Mouse (Mus musculus) heart, embryonic 15.5 days (tissue): ENCODE measurements around the gene Fezf2. TPM values are rescaled to one million over a fixed set of nuclear protein-coding genes. Genes with fewer than 3 reads are reported as not detected.
A peak's percentile ranks its signal among the peaks of the same experiment; 100 is the strongest.

Experiments
- ATAC-seq: fragments of 200-750 bp; cut with Nextera tagmentation; replicated peaks from 2 replicates; pipeline ENCODE4 v1.8.0; 2017; ENCODE audit warnings: low read depth, moderate TSS enrichment; ENCODE audit not compliant: insufficient number of reproducible peaks, insufficient read depth, low FRiP score
- H3K27ac ChIP-seq: fragments of 300-500 bp; sonication (generic); 2 replicates; pipeline ENCODE4 v1.5.1; 2015; ENCODE audit warnings: mild to moderate bottlenecking, inconsistent platforms
- H3K27me3 ChIP-seq: fragments of 300-500 bp; sonication (generic); 2 replicates; pipeline ENCODE4 v1.6.1; 2015; ENCODE audit warnings: inconsistent platforms
- H3K36me3 ChIP-seq: fragments of 300-500 bp; sonication (generic); 2 replicates; pipeline ENCODE4 v1.6.1; 2015; ENCODE audit warnings: mild to moderate bottlenecking, inconsistent platforms
- H3K4me1 ChIP-seq: fragments of 300-500 bp; sonication (generic); replicated peaks from 2 replicates; pipeline ENCODE4 v1.6.1; 2015; ENCODE audit warnings: inconsistent platforms
- H3K4me2 ChIP-seq: fragments of 300-500 bp; sonication (generic); 2 replicates; pipeline ENCODE4 v1.6.1; 2015; ENCODE audit warnings: inconsistent platforms, mild to moderate bottlenecking, moderate library complexity
- H3K4me3 ChIP-seq: fragments of 300-500 bp; sonication (generic); 2 replicates; pipeline ENCODE4 v1.5.1; 2015; ENCODE audit warnings: mild to moderate bottlenecking, inconsistent platforms
- H3K9ac ChIP-seq: fragments of 300-500 bp; sonication (generic); 2 replicates; pipeline ENCODE4 v1.6.1; 2015; ENCODE audit warnings: mild to moderate bottlenecking, inconsistent platforms
- H3K9me3 ChIP-seq: fragments of 300-500 bp; sonication (generic); replicated peaks from 2 replicates; pipeline ENCODE4 v1.6.1; 2016; ENCODE audit warnings: inconsistent platforms
- WGBS: fragments of 180-500 bp; shearing (Covaris S2); methylation state at CpG from one replicate; pipeline ENCODE4 v1.1.7; 2015; ENCODE audit warnings: mixed read lengths; 5-methylcytosine and 5-hydroxymethylcytosine counted together
- polyA plus RNA-seq: library from polyadenylated mRNA; unstranded; fragments of >200 nt; fragmentation: Nextera tagmentation; extraction: Ambion mirVana; gene quantifications from 2 replicates; pipeline ENCODE4 v1.2.1, GENCODE M21; 2015

Fezf2 gene
- polyA plus RNA-seq, result 0.09 and 0.20 TPM in 2 replicates

DNA sequence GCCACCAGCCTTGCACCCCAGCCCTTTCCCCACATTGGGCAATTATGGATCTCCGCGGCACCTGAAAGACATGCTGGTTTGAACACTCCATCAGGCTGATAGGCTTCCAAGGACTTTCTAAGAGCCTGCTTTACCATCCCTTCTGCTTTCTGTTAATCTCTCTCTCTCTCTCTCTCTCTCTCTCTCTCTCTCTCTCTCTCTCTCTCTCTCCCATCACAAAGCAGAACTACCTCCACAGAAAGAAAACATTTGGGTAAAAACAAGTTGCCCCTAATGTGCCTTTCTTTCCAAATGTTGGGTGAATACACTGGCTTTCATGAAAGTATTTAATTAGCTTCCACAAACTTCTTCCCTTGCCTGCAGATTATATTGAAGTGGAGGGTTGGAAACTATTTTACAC is at the start of gene Fezf2:
TSS of gene Fezf2 (minus strand) at position 101 of the 400 bp plus-strand sequence.
- Histone ChIP-seq H3K4me1 (peaks cover 28% of the 10 kb centered on the region), H3K9ac (no peak within 1 kb of the TSS), H3K4me3 (peak within 1 kb of the TSS; percentile 43), H3K27me3 (peaks cover 98% of the 10 kb centered on the region), H3K36me3 (no peaks in the 10 kb centered on the region), H3K27ac (no peak within 1 kb of the TSS), H3K4me2 (peak within 1 kb of the TSS; percentile 62; the same call in 1 of the 2 replicates), H3K9me3 (no peaks in the 10 kb centered on the region)
- ATAC-seq, result no peak
- WGBS, result 4% methylated on average over 2 of the region's 2 CpGs

DNA sequence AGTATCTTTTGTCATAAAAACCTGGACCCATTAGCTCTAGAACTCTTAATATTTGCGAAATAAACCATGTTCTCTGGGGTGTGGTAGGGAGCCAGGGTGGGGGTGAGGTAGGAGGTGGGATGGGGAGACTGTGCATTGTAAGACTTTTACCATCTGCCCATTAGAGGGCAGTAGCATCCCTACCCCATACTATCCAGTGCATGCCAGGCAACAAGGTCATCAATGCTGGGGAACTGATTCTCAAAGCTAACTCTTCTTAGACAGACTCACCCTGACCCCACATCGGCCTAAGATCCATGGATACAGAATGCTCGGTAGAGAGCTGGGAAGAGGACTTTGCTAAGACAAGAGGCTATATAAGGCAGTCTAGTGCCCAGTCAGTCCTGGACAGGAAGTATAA is 49.6 kb upstream of the Fezf2 start:
- Histone ChIP-seq H3K27ac (no peak overlapping the region), H3K4me2 (no peak overlapping the region), H3K4me1 (no peaks in the 10 kb centered on the region), H3K27me3 (no peaks in the 10 kb centered on the region), H3K9me3 (no peaks in the 10 kb centered on the region), H3K9ac (no peak overlapping the region), H3K4me3 (no peak overlapping the region), H3K36me3 (no peaks in the 10 kb centered on the region)
- no peak for ATAC-seq
- WGBS, result 62% methylated on average over 3 of the region's 3 CpGs

DNA sequence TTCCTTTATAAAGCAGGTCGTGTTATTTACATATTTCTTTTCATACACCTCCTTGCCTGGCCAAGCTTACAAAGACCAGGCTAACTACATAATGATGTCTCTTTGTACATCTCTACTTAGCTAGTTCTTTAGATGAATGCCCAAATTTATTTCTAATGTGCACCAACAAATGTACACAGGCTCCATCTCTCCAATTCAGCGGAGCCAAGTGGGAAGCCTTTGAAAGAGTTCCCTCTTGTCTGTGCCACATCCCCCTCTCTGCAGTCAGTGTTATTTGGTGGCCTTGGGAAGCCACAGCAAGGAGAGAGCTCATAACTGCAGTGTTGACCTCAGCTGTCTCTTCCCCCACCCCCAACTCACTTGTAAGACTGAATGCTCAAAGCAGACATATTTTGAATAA is 46.3 kb upstream of the Fezf2 start:
- no peak overlapping the region for H3K4me2 ChIP-seq
- no peak overlapping the region for H3K27ac ChIP-seq
- H3K27me3 ChIP-seq, result no peaks in the 10 kb centered on the region
- no peaks in the 10 kb centered on the region for H3K4me1 ChIP-seq
- WGBS, result 63% methylated on average over 2 of the region's 2 CpGs
- ATAC-seq, result no peak
- no peaks in the 10 kb centered on the region for H3K9me3 ChIP-seq
- no peaks in the 10 kb centered on the region for H3K36me3 ChIP-seq
- H3K9ac ChIP-seq, result no peak overlapping the region
- no peak overlapping the region for H3K4me3 ChIP-seq

DNA sequence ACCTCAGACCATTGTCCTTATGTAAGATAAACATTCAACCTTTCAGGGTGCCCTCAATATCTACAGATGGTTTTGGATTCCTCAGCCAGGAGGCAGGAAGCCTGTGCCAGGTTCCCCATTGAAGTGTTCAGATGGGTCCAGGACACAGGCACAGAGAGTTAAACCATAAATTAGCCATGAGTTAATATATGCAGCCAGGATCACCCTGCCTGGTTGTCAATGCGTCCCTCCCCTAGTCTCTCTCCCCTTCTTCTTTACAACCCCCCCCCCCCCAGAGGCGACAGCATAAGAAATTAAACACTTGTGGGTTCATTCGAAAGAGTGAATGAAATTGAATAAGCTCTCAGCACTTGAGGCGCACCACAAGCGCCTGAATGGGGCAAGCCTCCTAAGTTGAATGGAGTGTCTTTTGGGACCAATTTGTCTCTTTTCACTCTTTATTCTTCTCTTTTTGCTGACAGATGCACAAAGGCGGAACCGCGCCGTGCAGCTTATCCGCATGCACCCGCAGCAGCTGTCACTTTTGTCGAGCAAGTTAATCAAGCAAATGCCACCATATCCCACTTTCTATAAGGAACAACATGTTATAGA is 45.4 kb upstream of the Fezf2 start:
- WGBS, result 70% methylated on average over 12 of the region's 12 CpGs
- Histone ChIP-seq H3K27me3 (peaks cover 1% of the 10 kb centered on the region; the same call in 1 of the 2 replicates), H3K9me3 (no peaks in the 10 kb centered on the region), H3K4me2 (no peak overlapping the region), H3K9ac (no peak overlapping the region), H3K36me3 (no peaks in the 10 kb centered on the region), H3K4me1 (no peaks in the 10 kb centered on the region), H3K27ac (no peak overlapping the region), H3K4me3 (no peak overlapping the region)
- no peak for ATAC-seq

DNA sequence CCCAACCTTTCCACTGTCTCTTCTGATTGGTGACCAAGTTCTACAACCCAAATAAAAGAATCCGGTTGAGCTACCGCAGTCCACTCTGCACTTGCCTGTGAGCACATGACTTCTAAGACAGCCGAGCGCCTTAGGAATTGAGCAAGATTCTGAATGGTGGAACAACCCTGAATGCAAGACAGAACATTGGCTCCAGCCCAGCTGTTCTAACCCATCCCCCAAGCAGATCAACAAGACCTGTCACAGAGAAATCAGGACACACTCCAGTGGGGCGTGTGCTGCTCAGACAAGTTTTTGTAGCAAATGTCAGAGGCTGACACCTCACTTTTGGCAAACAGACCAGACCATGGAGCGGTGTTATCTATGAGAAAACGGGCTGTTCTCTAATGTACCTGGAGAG is 43.2 kb upstream of the Fezf2 start:
- Histone ChIP-seq H3K9ac (no peak overlapping the region), H3K4me3 (no peak overlapping the region), H3K9me3 (no peaks in the 10 kb centered on the region), H3K4me2 (no peak overlapping the region), H3K27me3 (peaks cover 5% of the 10 kb centered on the region; the same call in 1 of the 2 replicates), H3K27ac (no peak overlapping the region), H3K4me1 (no peaks in the 10 kb centered on the region), H3K36me3 (no peaks in the 10 kb centered on the region)
- 44% methylated on average over 7 of the region's 7 CpGs for WGBS
- ATAC-seq, result no peak

DNA sequence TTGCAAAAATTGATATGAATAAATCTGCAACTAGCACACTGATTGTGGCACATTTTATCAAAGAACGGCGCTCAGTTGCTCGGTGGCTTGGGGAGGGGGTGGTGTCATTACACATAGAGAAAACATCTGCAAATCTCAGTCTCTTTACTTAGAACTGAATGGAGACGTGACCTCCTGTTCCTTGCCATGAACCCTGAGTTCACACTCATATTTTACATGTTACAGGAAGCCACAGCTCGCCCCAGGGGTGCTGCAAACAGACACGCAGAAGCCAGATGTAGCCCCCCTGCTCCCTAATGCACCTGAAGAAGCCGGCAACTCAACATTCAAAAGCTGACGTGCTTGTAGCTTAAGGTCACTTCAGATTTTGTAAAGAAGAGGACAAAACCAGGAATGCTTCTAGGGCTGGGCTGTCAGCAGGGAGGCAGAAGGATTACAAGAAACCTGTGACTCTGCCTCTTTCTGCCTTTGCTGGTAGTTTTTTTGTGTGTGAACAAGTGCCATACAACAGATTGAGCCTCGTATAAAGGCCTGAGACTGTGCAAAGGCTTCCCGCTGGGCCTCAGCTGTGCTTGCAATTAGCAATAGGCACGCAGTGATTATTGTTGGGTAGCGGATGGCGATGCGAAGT is 40.9 kb upstream of the Fezf2 start:
- Histone ChIP-seq H3K27ac (no peak overlapping the region), H3K4me3 (no peak overlapping the region), H3K27me3 (peaks cover 5% of the 10 kb centered on the region; the same call in 1 of the 2 replicates), H3K9ac (no peak overlapping the region), H3K4me2 (no peak overlapping the region), H3K4me1 (no peaks in the 10 kb centered on the region), H3K9me3 (no peaks in the 10 kb centered on the region), H3K36me3 (no peaks in the 10 kb centered on the region)
- no peak for ATAC-seq
- WGBS, result 50% methylated on average over 14 of the region's 14 CpGs

DNA sequence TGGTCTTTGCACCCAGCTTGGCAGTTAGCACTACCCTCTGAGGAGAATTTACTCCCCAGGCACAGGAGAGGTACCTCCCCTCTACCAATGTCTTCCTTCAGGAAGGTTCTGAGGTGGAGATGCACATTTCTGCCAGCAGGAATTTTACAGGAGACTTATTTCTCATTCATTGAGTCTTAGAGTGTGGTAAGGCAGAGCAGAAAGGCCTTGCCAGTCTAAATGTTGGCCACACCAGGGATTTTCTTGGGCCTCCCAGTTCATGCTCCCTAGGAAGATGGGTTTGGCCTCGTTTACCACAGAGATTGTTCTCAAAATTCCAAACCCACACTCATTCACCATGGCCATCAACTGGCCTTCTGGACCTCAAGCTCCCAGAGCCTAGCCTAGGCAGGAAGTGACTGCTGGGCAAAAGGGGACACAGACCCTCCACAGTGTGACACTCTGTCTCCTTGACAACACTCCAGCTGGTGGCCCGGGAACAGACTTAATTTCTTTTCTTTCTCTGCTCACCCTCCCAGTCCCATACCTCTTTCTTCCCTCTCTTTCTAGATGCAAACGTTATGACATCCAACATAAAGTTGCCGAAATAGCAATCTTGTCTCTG is 40.3 kb upstream of the Fezf2 start:
- Histone ChIP-seq H3K36me3 (no peaks in the 10 kb centered on the region), H3K9me3 (no peaks in the 10 kb centered on the region), H3K4me1 (no peaks in the 10 kb centered on the region), H3K9ac (no peak overlapping the region), H3K27me3 (peaks cover 5% of the 10 kb centered on the region; the same call in 1 of the 2 replicates), H3K4me3 (no peak overlapping the region), H3K4me2 (no peak overlapping the region), H3K27ac (no peak overlapping the region)
- WGBS, result 39% methylated on average over 4 of the region's 4 CpGs
- no peak for ATAC-seq

DNA sequence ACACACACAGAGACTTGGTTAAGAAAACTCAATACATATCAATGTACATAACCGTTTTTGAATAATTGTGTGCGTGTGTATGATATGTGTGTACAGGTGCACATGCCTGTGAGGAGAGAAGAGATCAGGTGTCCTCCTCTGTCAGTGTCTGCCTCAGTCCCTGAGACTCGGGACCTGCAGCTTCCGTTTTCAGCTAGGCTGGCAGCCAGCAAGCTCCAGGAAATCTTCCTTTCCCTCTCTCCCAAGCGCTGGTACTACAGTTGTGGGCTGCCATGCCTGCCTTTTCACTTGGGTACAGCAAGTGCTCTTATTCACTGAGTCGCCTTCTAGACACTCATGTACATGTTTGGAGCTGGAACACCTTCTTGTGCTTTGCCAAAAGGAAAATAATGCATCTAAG is 39.2 kb upstream of the Fezf2 start:
- Histone ChIP-seq H3K4me1 (no peaks in the 10 kb centered on the region), H3K36me3 (no peaks in the 10 kb centered on the region), H3K9me3 (no peaks in the 10 kb centered on the region), H3K9ac (no peak overlapping the region), H3K27me3 (peaks cover 5% of the 10 kb centered on the region; the same call in 1 of the 2 replicates), H3K4me3 (no peak overlapping the region), H3K4me2 (no peak overlapping the region), H3K27ac (no peak overlapping the region)
- ATAC-seq, result no peak
- 64% methylated on average over 6 of the region's 6 CpGs for WGBS

DNA sequence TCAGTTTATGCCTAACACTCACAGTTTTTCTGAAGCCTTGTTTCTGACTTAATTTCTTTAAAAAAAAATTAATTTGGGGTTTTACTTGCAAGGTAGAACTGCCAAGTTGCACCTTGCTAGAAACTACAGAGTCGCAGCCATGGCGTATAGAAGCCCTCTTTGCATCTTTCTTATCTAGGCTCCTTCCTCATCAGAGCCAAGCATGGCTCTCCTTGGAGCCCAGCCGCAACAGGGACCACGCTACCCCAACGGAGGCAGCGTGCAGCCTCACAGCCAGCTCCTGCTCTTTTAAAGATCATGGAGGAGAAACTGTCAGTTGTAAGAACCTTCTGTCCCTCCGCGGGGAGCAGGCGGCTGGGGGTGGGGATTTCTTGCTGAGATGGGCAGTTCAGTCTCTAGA is 29.9 kb upstream of the Fezf2 start:
- no peaks in the 10 kb centered on the region for H3K9me3 ChIP-seq
- H3K4me1 ChIP-seq, result no peaks in the 10 kb centered on the region; the same call in 1 of the 2 replicates
- no peak overlapping the region for H3K4me2 ChIP-seq
- WGBS, result 14% methylated on average over 9 of the region's 9 CpGs
- H3K27me3 ChIP-seq, result peaks cover 12% of the 10 kb centered on the region; the same call in 1 of the 2 replicates
- ATAC-seq, result no peak
- H3K27ac ChIP-seq, result no peak overlapping the region
- H3K36me3 ChIP-seq, result no peaks in the 10 kb centered on the region
- no peak overlapping the region for H3K9ac ChIP-seq
- no peak overlapping the region for H3K4me3 ChIP-seq

DNA sequence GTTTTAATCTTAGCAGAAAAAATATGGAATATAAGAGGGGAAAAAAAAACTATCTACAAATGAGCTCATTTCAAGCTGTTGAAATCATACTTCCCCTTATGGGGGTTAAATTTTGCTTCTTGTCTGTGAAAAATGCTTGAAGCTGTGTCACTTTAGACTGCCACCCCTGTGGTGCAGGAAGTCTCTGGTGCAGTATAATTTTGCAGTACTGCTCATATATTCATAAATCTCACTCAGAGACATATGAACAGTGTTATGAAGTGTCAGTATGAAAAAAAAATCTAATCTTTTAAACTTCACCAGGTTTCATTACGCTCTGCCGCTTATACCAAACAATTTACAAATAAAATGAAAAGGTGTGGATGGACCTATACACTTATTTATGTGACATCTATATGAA is 29.3 kb upstream of the Fezf2 start:
- no peak overlapping the region for H3K9ac ChIP-seq
- H3K9me3 ChIP-seq, result no peaks in the 10 kb centered on the region
- H3K4me3 ChIP-seq, result no peak overlapping the region
- no peaks in the 10 kb centered on the region; the same call in 1 of the 2 replicates for H3K4me1 ChIP-seq
- no peak overlapping the region for H3K4me2 ChIP-seq
- H3K36me3 ChIP-seq, result no peaks in the 10 kb centered on the region
- WGBS, result 98% methylated on average over 2 of the region's 2 CpGs
- no peak overlapping the region for H3K27ac ChIP-seq
- ATAC-seq, result no peak
- H3K27me3 ChIP-seq, result peaks cover 12% of the 10 kb centered on the region; the same call in 1 of the 2 replicates

DNA sequence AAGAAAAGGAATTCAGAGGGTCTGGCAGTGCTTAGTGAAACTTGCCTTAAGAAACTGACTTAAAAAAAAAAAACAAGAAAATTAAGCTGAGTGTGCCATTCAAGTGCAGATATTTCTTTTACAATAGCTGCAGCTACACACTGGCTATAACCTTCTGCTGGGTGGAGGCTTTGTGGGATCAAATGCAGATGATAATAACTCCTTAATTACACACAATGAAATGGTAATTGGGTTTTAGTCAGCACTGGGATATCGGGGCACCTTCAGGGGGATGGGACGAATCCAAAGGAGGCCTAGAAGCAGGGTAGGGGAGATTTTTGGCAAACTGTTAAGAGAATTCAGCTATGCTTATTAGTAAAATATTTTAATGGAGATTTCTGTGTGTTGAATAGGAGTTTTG is 27.5 kb upstream of the Fezf2 start:
- no peak for ATAC-seq
- no peaks in the 10 kb centered on the region; the same call in 1 of the 2 replicates for H3K4me1 ChIP-seq
- no peak overlapping the region for H3K9ac ChIP-seq
- peaks cover 12% of the 10 kb centered on the region; the same call in 1 of the 2 replicates for H3K27me3 ChIP-seq
- H3K4me3 ChIP-seq, result no peak overlapping the region
- 69% methylated on average over 2 of the region's 2 CpGs for WGBS
- H3K27ac ChIP-seq, result no peak overlapping the region
- no peaks in the 10 kb centered on the region for H3K36me3 ChIP-seq
- H3K9me3 ChIP-seq, result no peaks in the 10 kb centered on the region
- no peak overlapping the region for H3K4me2 ChIP-seq
